Mouse (Mus musculus): Measurements from ENCODE around the gene Zdhhc19.

DNA sequence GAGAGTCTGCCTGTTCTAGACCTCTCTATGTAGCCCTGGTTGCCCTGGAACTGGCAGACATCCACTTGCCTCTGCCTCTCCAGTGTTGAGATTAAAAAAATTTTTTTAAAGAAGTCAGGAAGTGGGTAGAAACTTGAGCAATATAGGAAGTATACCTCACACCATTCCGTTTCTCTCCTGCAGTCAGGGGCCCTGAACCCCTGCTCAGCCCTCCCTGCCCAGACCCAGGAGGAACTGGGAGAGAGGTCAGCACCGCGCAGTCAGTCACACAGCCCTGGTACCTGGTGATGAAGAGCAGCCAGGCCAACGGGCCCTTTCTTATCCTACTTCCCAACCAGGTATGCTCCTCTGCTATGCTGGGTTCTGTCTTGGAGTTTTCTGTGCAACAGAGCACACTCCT lies 54.0 kb downstream of the Zdhhc19 start:
- TF ChIP-seq POLR2A (IDR thresholded peaks at IDR 0.05; ENCODE audit: control insufficient read depth, extremely low read depth, insufficient read depth, low read length, poor library complexity) (no peak), CTCF (IDR thresholded peaks at IDR 0.05; ENCODE audit: borderline replicate concordance, control insufficient read depth, extremely low read depth, insufficient read depth, low read length, poor library complexity) (no peak)

Data from thymus, adult 2 months (tissue).